Mouse (Mus musculus): ENCODE data around the gene Dlgap1.

GRCm38 (mm10) chr17:70256371-70256770, 287.5 kb downstream of the Dlgap1 start:
- no peak for TF ChIP-seq CTCF (IDR thresholded peaks at IDR 0.05; ENCODE audit: low read depth)
- TF ChIP-seq EP300 (IDR thresholded peaks at IDR 0.05; ENCODE audit: low read depth): no peak
